In genomic region chr17:5227136-5227535, GRCm38 (mm10) we compare ENCODE assay signal across 15 mouse cellular contexts.
DNase-seq lines count a peak whose midpoint lies in the region; ATAC-seq and TF ChIP-seq lines count a peak whose summit lies in the region.
"Had no signal": no experiment of that assay in that cellular context is flagged by ENCODE, and none has a peak within 500 bp of the region (broad histone marks: within the 10 kb centered on the region; RNA-seq: fewer than 3 reads in every experiment).

No protein-coding gene starts in this region.

- H3K9me3 ChIP-seq in hindbrain, embryonic 13.5 days, result no peaks in the 10 kb centered on the region
- H3K9me3 ChIP-seq in hindbrain, embryonic 16.5 days (ENCODE audit: control insufficient read depth, low read length), result no peaks in the 10 kb centered on the region
- no peaks in the 10 kb centered on the region for H3K9me3 ChIP-seq in intestine, embryonic 16.5 days (ENCODE audit: control insufficient read depth, low read length)
- H3K9me3 ChIP-seq: G1E; limb, embryonic 13.5 days; liver, embryonic 15.5 days had no signal

- no peak for TF ChIP-seq CTCF in layer of hippocampus, adult 2 months (conservative IDR thresholded peaks at IDR 0.05)

- peaks cover 74% of the 10 kb centered on the region for H3K4me1 ChIP-seq in hindbrain, embryonic 13.5 days (replicated peaks)
- peaks cover 17% of the 10 kb centered on the region for H3K4me1 ChIP-seq in hindbrain, embryonic 16.5 days (ENCODE audit: control insufficient read depth, insufficient read depth, low read depth, low read length)
- H3K4me1 ChIP-seq in intestine, embryonic 16.5 days (ENCODE audit: control insufficient read depth, insufficient read depth, low read length), result peaks cover 33% of the 10 kb centered on the region

- H3K4me2 ChIP-seq in hindbrain, embryonic 13.5 days, result no peak overlapping the region
- H3K4me2 ChIP-seq in hindbrain, embryonic 16.5 days (ENCODE audit: low read length), result no peak overlapping the region
- no peak overlapping the region for H3K4me2 ChIP-seq in intestine, embryonic 16.5 days (ENCODE audit: low read depth, low read length)
- H3K4me2 ChIP-seq: limb, embryonic 13.5 days; liver, embryonic 15.5 days had no signal

- no peak overlapping the region for H3K4me3 ChIP-seq in hindbrain, embryonic 13.5 days
- no peak overlapping the region for H3K4me3 ChIP-seq in hindbrain, embryonic 16.5 days (ENCODE audit: low read length)
- no peak overlapping the region for H3K4me3 ChIP-seq in intestine, embryonic 16.5 days (ENCODE audit: low read length)
- H3K4me3 ChIP-seq in layer of hippocampus, adult 2 months, result no peak overlapping the region
- H3K4me3 ChIP-seq: limb, embryonic 13.5 days; liver, embryonic 15.5 days had no signal

- peak; percentile 64 for DNase-seq in kidney, postnatal 14 days
- no peak for DNase-seq in layer of hippocampus, adult 2 months (ENCODE audit: low spot score in 2 of 2)
- no peak for DNase-seq in cerebellum, postnatal 4 days (ENCODE audit: low spot score in 2 of 2)
- DNase-seq: adrenal gland, adult 8-10 months; cerebellum, adult 11-12 months; cerebellum, postnatal 36 days; right cerebral cortex, postnatal 4 days; thymus, adult 18-20 months had no signal

- no peaks in the 10 kb centered on the region for H3K36me3 ChIP-seq in hindbrain, embryonic 13.5 days
- H3K36me3 ChIP-seq in hindbrain, embryonic 16.5 days (ENCODE audit: control insufficient read depth, insufficient read depth, low read length), result no peaks in the 10 kb centered on the region
- H3K36me3 ChIP-seq in intestine, embryonic 16.5 days (ENCODE audit: control insufficient read depth, insufficient read depth, low read length), result no peaks in the 10 kb centered on the region
- H3K36me3 ChIP-seq: limb, embryonic 13.5 days; liver, embryonic 15.5 days had no signal

- ATAC-seq in hindbrain, embryonic 13.5 days (ENCODE audit: low FRiP score), result no peak
- ATAC-seq in hindbrain, embryonic 16.5 days, result no peak
- 0 out of 2 replicates have a peak, but pooled peaks have one; percentile 11 for ATAC-seq in granulocyte monocyte progenitor cell, adult 5-6 weeks (replicated peaks; ENCODE audit: poor library complexity, severe bottlenecking)
- peak; percentile 36; the same call in 1 of the 2 replicates for ATAC-seq in intestine, embryonic 16.5 days

- no peak overlapping the region for H3K9ac ChIP-seq in hindbrain, embryonic 13.5 days
- H3K9ac ChIP-seq in hindbrain, embryonic 16.5 days (ENCODE audit: low read depth, low read length), result no peak overlapping the region
- H3K9ac ChIP-seq in intestine, embryonic 16.5 days (ENCODE audit: low read depth, low read length), result no peak overlapping the region
- H3K9ac ChIP-seq: limb, embryonic 13.5 days; liver, embryonic 15.5 days had no signal

- H3K27ac ChIP-seq in hindbrain, embryonic 13.5 days, result 0 out of 2 replicates have a peak overlapping the region, but pooled peaks have one; percentile 3
- H3K27ac ChIP-seq in hindbrain, embryonic 16.5 days (ENCODE audit: low read depth, low read length), result no peak overlapping the region
- no peak overlapping the region for H3K27ac ChIP-seq in intestine, embryonic 16.5 days (ENCODE audit: low read length)
- H3K27ac ChIP-seq in layer of hippocampus, adult 2 months, result no peak overlapping the region
- H3K27ac ChIP-seq: limb, embryonic 13.5 days; liver, embryonic 15.5 days had no signal

- 69% methylated on average over 6 of the region's 6 CpGs for WGBS in hindbrain, embryonic 13.5 days
- 74% methylated on average over 6 of the region's 6 CpGs for WGBS in hindbrain, embryonic 16.5 days
- 36% methylated on average over 6 of the region's 6 CpGs for WGBS in intestine, embryonic 16.5 days

- H3K27me3 ChIP-seq in hindbrain, embryonic 13.5 days, result no peaks in the 10 kb centered on the region
- H3K27me3 ChIP-seq in hindbrain, embryonic 16.5 days (replicated peaks; ENCODE audit: control insufficient read depth, insufficient read depth, low read length), result no peaks in the 10 kb centered on the region
- H3K27me3 ChIP-seq in intestine, embryonic 16.5 days (replicated peaks; ENCODE audit: control insufficient read depth, insufficient read depth, low read length), result no peaks in the 10 kb centered on the region
- H3K27me3 ChIP-seq: liver, embryonic 15.5 days had no signal

Comparison
In these comparisons a context has a peak if more than half of its experiments do, and no peak if none do; other contexts are left out.
1. ATAC-seq: peak in granulocyte monocyte progenitor cell, adult 5-6 weeks (single experiment) and intestine, embryonic 16.5 days (single experiment); none in hindbrain, embryonic 13.5 days (single experiment) and hindbrain, embryonic 16.5 days (single experiment).